Mouse (Mus musculus) retina, postnatal 7 days (tissue): ENCODE measurements at regions not wholly inside any gene's neighbourhood (a gene's known extent, or its start where the extent isn't known, plus 50 kb on each side); places are given as distances from the start of the nearest gene placed in this dataset.

Experiments
- DNase-seq: peaks from one replicate; pipeline ENCODE4 v3.0.0-alpha.2; 2012; ENCODE audit warnings: low read depth, low spot score

GRCm38 (mm10) chr4:34494961-34495723 lies 55.6 kb upstream of the Akirin2 start:
- DNase-seq, result no peak

- no peak for DNase-seq
Measured at GRCm38 (mm10) chr4:34498325-34498724, 52.4 kb upstream of the Akirin2 start.

GRCm38 (mm10) chr4:34498781-34499180 lies 52.0 kb upstream of the Akirin2 start:
- DNase-seq, result no peak

GRCm38 (mm10) chr4:34499731-34500130 lies 51.0 kb upstream of the Akirin2 start:
- no peak for DNase-seq
